Mouse (Mus musculus) midbrain, embryonic 12.5 days (tissue): Measurements from ENCODE around the gene Optc. TPM values are rescaled to one million over a fixed set of nuclear protein-coding genes. Genes with fewer than 3 reads are reported as not detected.

Experiments
- ATAC-seq: fragments of 200-750 bp; cut with Nextera tagmentation; 2 replicates; pipeline ENCODE4 v1.8.0; 2017; ENCODE audit warnings: low read depth, moderate TSS enrichment, moderate library complexity; ENCODE audit not compliant: low FRiP score
- H3K27ac ChIP-seq: fragments of 300-500 bp; sonication (generic); replicated peaks from 2 replicates; pipeline ENCODE4 v1.5.1; 2016; ENCODE audit warnings: mild to moderate bottlenecking
- H3K27me3 ChIP-seq: fragments of 300-500 bp; sonication (generic); 2 replicates; pipeline ENCODE4 v1.6.1; 2016; ENCODE audit warnings: mild to moderate bottlenecking
- H3K36me3 ChIP-seq: fragments of 300-500 bp; sonication (generic); 2 replicates; pipeline ENCODE4 v1.6.1; 2016
- H3K4me1 ChIP-seq: fragments of 300-500 bp; sonication (generic); 2 replicates; pipeline ENCODE4 v1.6.1; 2016
- H3K4me2 ChIP-seq: fragments of 300-500 bp; sonication (generic); replicated peaks from 2 replicates; pipeline ENCODE4 v1.6.1; 2016; ENCODE audit warnings: mild to moderate bottlenecking, moderate library complexity
- H3K4me3 ChIP-seq: fragments of 300-500 bp; sonication (generic); 2 replicates; pipeline ENCODE4 v1.5.1; 2016; ENCODE audit warnings: mild to moderate bottlenecking
- H3K9ac ChIP-seq: fragments of 300-500 bp; sonication (generic); replicated peaks from 2 replicates; pipeline ENCODE4 v1.6.1; 2016; ENCODE audit warnings: mild to moderate bottlenecking, moderate library complexity
- H3K9me3 ChIP-seq: fragments of 300-500 bp; sonication (generic); 2 replicates; pipeline ENCODE4 v1.6.1; 2016; ENCODE audit warnings: mild to moderate bottlenecking
- WGBS: fragments of 180-500 bp; shearing (Covaris S2); methylation state at CpG from one replicate; pipeline ENCODE4 v1.1.7; 2016; 5-methylcytosine and 5-hydroxymethylcytosine counted together
- polyA plus RNA-seq: library from polyadenylated mRNA; unstranded; fragments of >200 nt; fragmentation: Nextera tagmentation; extraction: Ambion mirVana; gene quantifications from 2 replicates; pipeline ENCODE4 v1.2.1, GENCODE M21; 2016

The Optc gene
- polyA plus RNA-seq, 1 experiment from 2014 or later, result 3.0 TPM

DNA sequence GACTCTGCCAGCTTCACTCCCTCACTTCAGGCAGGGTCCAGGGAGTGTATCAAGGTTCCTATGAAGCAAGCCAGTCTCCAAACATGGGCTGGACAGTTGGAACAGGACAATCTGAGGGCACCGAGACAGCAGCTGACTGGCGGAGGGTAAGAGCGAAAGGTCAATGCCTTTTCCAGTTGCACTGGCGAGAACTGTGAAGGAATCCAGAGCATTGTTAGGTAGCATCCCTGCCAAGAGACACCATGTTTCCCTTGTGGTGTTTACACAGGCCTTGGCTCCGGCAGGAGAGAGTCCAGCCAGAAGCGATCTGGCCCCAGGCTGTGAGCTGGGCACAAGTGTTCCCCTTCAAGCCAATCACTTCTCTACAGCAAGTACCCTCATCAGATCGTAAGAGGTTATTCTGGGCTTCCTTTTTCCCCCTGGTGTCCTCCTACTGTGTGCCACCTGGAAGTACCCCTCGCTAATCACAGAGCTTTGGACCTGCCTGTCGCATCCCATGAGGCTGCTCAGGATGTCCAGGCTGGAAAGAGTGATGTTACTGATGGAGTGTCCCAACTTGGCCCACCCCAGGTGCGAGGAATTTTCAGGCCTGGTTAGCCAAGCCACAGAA lies 26.7 kb upstream of the Optc start:
- WGBS, result 85% methylated on average over 10 of the region's 10 CpGs
- H3K4me1 ChIP-seq, result no peaks in the 10 kb centered on the region
- H3K9me3 ChIP-seq, result no peaks in the 10 kb centered on the region
- H3K4me2 ChIP-seq, result no peak overlapping the region
- H3K27me3 ChIP-seq, result no peaks in the 10 kb centered on the region
- no peak overlapping the region for H3K27ac ChIP-seq
- ATAC-seq, result no peak
- H3K4me3 ChIP-seq, result no peak overlapping the region
- H3K36me3 ChIP-seq, result no peaks in the 10 kb centered on the region
- no peak overlapping the region for H3K9ac ChIP-seq

DNA sequence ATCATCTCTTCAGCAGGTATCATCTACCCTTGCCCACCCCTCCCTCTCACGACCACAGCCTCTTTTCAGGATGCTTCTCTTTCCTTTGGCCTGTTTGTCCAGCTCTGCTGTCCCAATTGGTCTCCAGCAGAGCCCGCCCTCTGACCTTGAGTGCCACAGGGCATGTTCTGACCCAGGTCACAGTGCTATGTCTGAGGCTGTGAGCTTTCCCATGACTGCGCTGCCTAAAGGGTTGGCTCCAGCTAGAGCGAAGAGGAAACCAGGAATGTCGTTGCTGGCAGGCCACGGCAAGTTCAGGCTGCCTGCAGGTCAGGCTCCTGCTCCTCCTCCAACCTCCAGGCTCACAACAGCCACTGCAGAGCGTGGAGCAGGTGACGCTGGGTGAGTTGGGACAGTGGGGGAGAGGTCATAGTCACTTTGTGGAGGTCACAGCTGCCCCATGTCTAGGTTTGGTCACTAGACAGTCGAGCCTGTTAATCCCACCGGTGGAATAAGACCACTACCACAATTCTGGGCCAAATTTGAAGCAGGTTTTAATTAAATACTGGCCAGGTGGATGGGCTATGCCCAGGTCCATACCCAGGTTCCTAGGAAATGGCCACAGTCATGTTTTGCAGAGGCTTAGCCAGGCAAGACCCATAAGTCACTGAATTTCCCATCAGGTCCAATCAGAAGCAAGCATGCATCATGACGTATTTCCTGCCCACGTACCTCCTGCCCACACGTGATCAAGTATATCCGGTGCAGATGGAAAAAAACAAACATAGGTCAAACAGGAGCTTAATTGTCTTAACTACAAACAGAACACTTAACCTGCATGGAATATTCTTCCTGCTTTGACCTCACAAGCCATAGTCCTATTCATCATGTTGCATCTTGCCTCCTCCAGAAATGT lies 25.7 kb upstream of the Optc start:
- H3K27ac ChIP-seq, result no peak overlapping the region
- WGBS, result 77% methylated on average over 14 of the region's 14 CpGs
- no peak overlapping the region for H3K4me2 ChIP-seq
- H3K9me3 ChIP-seq, result no peaks in the 10 kb centered on the region
- no peak overlapping the region for H3K9ac ChIP-seq
- no peaks in the 10 kb centered on the region for H3K4me1 ChIP-seq
- no peak overlapping the region for H3K4me3 ChIP-seq
- ATAC-seq, result no peak
- no peaks in the 10 kb centered on the region for H3K36me3 ChIP-seq
- H3K27me3 ChIP-seq, result no peaks in the 10 kb centered on the region

DNA sequence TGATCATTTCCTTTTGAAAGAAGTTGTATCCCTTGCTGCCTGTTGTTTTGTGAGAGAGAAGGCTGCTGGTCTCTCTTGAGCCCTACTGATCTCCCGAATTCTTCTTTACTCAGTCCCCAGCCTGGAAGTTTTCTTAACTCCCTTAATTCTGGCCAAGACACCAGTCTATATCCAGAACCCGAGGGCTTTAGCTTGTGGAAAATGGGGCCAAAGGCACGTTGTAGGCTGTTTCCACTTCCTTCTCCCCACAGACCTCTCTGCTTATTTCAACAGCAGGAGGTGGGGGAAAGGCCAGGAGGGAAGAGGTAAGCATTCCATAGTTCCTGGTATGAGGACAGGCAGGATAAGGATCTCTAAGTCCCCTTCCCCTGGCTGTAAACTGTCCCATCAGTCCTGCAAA lies 22.2 kb upstream of the Optc start:
- no peak for ATAC-seq
- WGBS, result 59% methylated on average over 3 of the region's 3 CpGs

DNA sequence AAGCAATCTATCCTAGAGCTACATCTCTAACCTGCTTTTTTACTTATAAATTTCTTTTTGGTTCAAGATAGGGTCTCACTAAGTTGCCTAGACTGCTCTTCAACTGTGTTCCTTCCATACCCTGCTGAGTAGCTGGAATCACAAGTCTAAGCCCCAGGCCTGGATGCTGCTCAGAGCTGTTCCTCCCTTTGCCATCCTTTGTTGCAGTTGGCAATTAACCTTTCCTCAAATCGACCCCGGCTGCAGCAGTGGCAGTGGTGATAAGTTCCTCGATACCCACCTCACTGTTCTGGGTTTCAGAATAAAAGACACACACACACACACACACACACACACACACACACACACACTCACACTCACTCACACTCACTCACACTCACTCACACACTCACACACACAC lies 17.4 kb upstream of the Optc start:
- no peak overlapping the region for H3K27ac ChIP-seq
- WGBS, result 96% methylated on average over 3 of the region's 3 CpGs

More for the DNA sequence above, 22.2 kb upstream of the Optc start:
- no peaks in the 10 kb centered on the region for H3K4me1 ChIP-seq
- no peak overlapping the region for H3K27ac ChIP-seq
- peaks cover 3% of the 10 kb centered on the region; the same call in 1 of the 2 replicates for H3K9me3 ChIP-seq
- H3K27me3 ChIP-seq, result no peaks in the 10 kb centered on the region
- H3K4me2 ChIP-seq, result no peak overlapping the region
- no peak overlapping the region for H3K9ac ChIP-seq
- no peaks in the 10 kb centered on the region for H3K36me3 ChIP-seq
- H3K4me3 ChIP-seq, result no peak overlapping the region

GRCm38 (mm10) chr1:133924141-133924875 lies 16.5 kb upstream of the Optc start:
- 16% methylated on average over 7 of the region's 7 CpGs for WGBS
- peaks cover 29% of the 10 kb centered on the region for H3K4me1 ChIP-seq
- H3K27ac ChIP-seq, result no peak overlapping the region
- H3K4me3 ChIP-seq, result no peak overlapping the region
- peaks cover 3% of the 10 kb centered on the region; the same call in 1 of the 2 replicates for H3K9me3 ChIP-seq
- no peak overlapping the region for H3K9ac ChIP-seq
- no peak for ATAC-seq
- no peaks in the 10 kb centered on the region for H3K36me3 ChIP-seq
- H3K27me3 ChIP-seq, result no peaks in the 10 kb centered on the region
- H3K4me2 ChIP-seq, result no peak overlapping the region

More for the DNA sequence above, 17.4 kb upstream of the Optc start:
- no peak for ATAC-seq
- H3K36me3 ChIP-seq, result no peaks in the 10 kb centered on the region
- H3K9me3 ChIP-seq, result peaks cover 3% of the 10 kb centered on the region; the same call in 1 of the 2 replicates
- H3K27me3 ChIP-seq, result no peaks in the 10 kb centered on the region
- H3K9ac ChIP-seq, result no peak overlapping the region
- H3K4me1 ChIP-seq, result peaks cover 22% of the 10 kb centered on the region
- H3K4me2 ChIP-seq, result no peak overlapping the region
- H3K4me3 ChIP-seq, result no peak overlapping the region

GRCm38 (mm10) chr1:133923071-133923470 lies 15.3 kb upstream of the Optc start:
- no peak overlapping the region for H3K4me2 ChIP-seq
- no peaks in the 10 kb centered on the region for H3K27me3 ChIP-seq
- peaks cover 3% of the 10 kb centered on the region; the same call in 1 of the 2 replicates for H3K9me3 ChIP-seq
- peaks cover 29% of the 10 kb centered on the region for H3K4me1 ChIP-seq
- no peaks in the 10 kb centered on the region for H3K36me3 ChIP-seq
- H3K4me3 ChIP-seq, result no peak overlapping the region
- H3K9ac ChIP-seq, result no peak overlapping the region
- 89% methylated on average over 5 of the region's 5 CpGs for WGBS
- no peak for ATAC-seq
- H3K27ac ChIP-seq, result no peak overlapping the region

GRCm38 (mm10) chr1:133921304-133921751 lies 13.5 kb upstream of the Optc start, which contains the start of gene Prelp:
Prelp (minus strand) TSS chr1:133921414.
- 26% methylated on average over 8 of the region's 8 CpGs for WGBS
- Histone ChIP-seq H3K9ac (no peak within 1 kb of the TSS), H3K4me2 (0 out of 2 replicates have a peak within 1 kb of the TSS, but pooled peaks have one; percentile 19), H3K4me3 (no peak within 1 kb of the TSS), H3K27me3 (no peaks in the 10 kb centered on the region), H3K9me3 (no peaks in the 10 kb centered on the region), H3K27ac (0 out of 2 replicates have a peak within 1 kb of the TSS, but pooled peaks have one; percentile 31), H3K36me3 (no peaks in the 10 kb centered on the region), H3K4me1 (peaks cover 39% of the 10 kb centered on the region)
- no peak for ATAC-seq

GRCm38 (mm10) chr1:133920876-133921275 lies 13.1 kb upstream of the Optc start:
- H3K4me2 ChIP-seq, result 0 out of 2 replicates have a peak overlapping the region, but pooled peaks have one; percentile 19
- no peak overlapping the region for H3K9ac ChIP-seq
- no peaks in the 10 kb centered on the region for H3K36me3 ChIP-seq
- 30% methylated on average over 3 of the region's 3 CpGs for WGBS
- H3K27ac ChIP-seq, result no peak overlapping the region
- peaks cover 39% of the 10 kb centered on the region for H3K4me1 ChIP-seq
- no peaks in the 10 kb centered on the region for H3K27me3 ChIP-seq
- H3K9me3 ChIP-seq, result no peaks in the 10 kb centered on the region
- ATAC-seq, result no peak
- no peak overlapping the region for H3K4me3 ChIP-seq

DNA sequence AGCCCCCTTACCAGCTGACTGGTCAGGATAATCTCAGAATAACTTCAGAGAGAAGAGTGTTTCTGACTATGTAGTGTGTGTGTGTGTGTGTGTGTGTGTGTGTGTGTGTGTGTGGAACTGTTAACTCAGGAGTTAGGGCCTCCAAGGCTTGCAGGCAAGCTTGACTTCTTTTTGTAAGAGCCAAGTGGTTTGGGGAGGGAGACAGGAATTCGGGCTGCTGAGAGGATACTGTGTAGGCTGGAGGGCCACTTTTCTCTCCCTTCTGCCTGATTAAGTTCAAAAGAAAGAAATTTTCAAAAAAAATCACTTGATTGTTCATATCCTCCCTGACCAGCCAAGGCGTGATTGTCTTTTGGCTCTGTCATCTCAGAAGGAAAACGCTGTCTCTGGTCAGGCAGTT lies 12.6 kb upstream of the Optc start:
- ATAC-seq, result no peak
- no peak overlapping the region for H3K4me2 ChIP-seq
- H3K9me3 ChIP-seq, result no peaks in the 10 kb centered on the region
- peaks cover 39% of the 10 kb centered on the region for H3K4me1 ChIP-seq
- no peak overlapping the region for H3K4me3 ChIP-seq
- 43% methylated on average over 3 of the region's 3 CpGs for WGBS
- no peak overlapping the region for H3K9ac ChIP-seq
- no peak overlapping the region for H3K27ac ChIP-seq
- no peaks in the 10 kb centered on the region for H3K36me3 ChIP-seq
- H3K27me3 ChIP-seq, result no peaks in the 10 kb centered on the region

DNA sequence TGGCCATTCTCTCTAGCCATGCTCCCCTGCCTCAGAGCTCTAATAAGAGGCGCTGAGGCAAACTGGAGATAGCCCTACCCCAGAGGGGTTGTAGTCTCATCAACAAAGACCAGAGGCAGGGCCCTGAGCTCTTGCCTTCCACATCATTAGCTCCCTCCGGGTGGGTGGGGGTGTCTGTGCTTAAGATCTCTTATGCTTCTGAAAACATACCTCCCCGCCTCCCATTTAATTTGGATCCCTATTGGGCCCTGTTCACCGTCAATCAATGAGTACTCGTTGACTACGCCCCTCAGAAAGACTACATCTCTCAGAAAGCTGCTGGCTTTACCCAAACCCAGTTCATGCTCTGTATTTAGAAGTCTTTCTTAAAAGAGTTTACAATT lies 10.3 kb upstream of the Optc start:
- Histone ChIP-seq H3K4me1 (peaks cover 34% of the 10 kb centered on the region), H3K4me3 (no peak overlapping the region), H3K9ac (no peak overlapping the region), H3K4me2 (0 out of 2 replicates have a peak overlapping the region, but pooled peaks have one; percentile 2), H3K36me3 (no peaks in the 10 kb centered on the region), H3K27ac (no peak overlapping the region), H3K9me3 (no peaks in the 10 kb centered on the region), H3K27me3 (no peaks in the 10 kb centered on the region)
- ATAC-seq, result no peak
- WGBS, result 43% methylated on average over 6 of the region's 6 CpGs

DNA sequence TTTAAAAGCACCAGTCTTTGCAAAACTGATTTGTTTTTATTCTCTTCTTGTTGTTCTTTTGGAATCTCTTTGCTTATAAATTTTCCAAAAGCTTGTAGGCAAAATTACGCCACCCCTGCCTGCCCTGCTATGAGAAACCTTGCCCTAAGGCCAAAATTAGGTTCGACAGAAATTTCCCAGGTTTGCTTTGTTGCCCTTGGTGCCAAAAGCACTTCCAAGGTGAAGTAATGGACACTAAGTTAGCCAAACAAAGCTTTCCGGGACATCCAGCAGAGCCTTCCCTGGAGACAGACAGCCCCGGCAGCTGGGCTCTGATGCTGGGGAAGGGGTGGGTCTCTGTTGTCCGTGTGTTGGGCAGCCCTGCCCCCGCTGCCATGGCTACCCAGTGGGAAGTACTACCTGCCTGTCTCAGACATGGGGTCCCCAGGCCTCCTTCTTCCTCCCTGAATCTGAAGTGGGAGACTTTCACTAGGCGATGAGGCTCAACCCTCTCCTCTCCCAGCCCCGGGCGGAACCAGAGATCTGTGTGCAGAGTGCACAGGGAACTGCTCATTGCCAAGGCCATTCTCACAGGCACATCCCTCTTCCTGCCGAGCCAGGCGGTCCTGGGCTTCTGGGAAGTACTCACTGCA lies 9.8 kb upstream of the Optc start:
- H3K36me3 ChIP-seq, result no peaks in the 10 kb centered on the region
- no peak overlapping the region for H3K9ac ChIP-seq
- 0 out of 2 replicates have a peak overlapping the region, but pooled peaks have one; percentile 2 for H3K4me2 ChIP-seq
- no peaks in the 10 kb centered on the region for H3K27me3 ChIP-seq
- no peak for ATAC-seq
- H3K27ac ChIP-seq, result no peak overlapping the region
- WGBS, result 27% methylated on average over 11 of the region's 11 CpGs
- H3K4me1 ChIP-seq, result peaks cover 34% of the 10 kb centered on the region
- no peak overlapping the region for H3K4me3 ChIP-seq
- no peaks in the 10 kb centered on the region for H3K9me3 ChIP-seq
